Mouse (Mus musculus) MEL-GATA-1-ER (cell line): ENCODE measurements around the gene Gm20809.
"Not testable (repeated sequence)": the region's sequence is repeated elsewhere in the genome, so short reads cannot be mapped to it uniquely, and the experiment has no call there.

Experiments
- DNase-seq: peaks from one replicate; pipeline ENCODE4 v3.0.0-alpha.2; 2012; ENCODE audit warnings: low read depth; ENCODE audit errors: extremely low read depth

Gene Gm20809

GRCm38 (mm10) chrY:24454757-24455156 lies at the start of gene Gm20809:
TSS of gene Gm20809 (plus strand) at chrY:24455057.
- not testable (repeated sequence) for DNase-seq
